Mouse (Mus musculus): ENCODE measurements around the gene Gk5.
"Not testable (repeated sequence)": the region's sequence is repeated elsewhere in the genome, so short reads cannot be mapped to it uniquely, and the experiment has no call there.

The Gk5 gene

DNA sequence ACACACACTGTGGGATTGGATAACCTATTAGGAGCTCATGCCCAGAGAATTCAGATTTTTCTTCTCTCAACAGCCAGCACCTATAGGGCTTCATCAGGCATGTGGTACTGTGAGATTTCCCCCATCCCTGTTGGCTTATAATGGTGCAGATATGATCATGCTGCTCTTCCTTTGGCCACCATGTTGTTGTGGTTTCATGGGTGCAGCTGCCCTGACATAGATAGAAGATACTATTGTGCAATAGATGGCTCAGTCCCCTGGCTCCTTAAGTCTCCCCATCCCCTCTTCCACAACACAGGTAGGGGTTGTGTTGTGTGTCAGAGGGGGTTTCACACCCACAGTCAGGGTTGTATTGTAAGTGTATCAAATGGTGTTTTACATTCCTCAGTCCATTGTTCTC, 25.7 kb downstream of the Gk5 start:
- DNase-seq (ENCODE audit: low read depth, low spot score): no peak

GRCm38 (mm10) chr9:96152801-96153200, 33.6 kb downstream of the Gk5 start:
- no peak for DNase-seq (ENCODE audit: low read depth, low spot score)

GRCm38 (mm10) chr9:96158431-96158830, 39.3 kb downstream of the Gk5 start:
- no peak for DNase-seq (ENCODE audit: low read depth, low spot score)

DNA sequence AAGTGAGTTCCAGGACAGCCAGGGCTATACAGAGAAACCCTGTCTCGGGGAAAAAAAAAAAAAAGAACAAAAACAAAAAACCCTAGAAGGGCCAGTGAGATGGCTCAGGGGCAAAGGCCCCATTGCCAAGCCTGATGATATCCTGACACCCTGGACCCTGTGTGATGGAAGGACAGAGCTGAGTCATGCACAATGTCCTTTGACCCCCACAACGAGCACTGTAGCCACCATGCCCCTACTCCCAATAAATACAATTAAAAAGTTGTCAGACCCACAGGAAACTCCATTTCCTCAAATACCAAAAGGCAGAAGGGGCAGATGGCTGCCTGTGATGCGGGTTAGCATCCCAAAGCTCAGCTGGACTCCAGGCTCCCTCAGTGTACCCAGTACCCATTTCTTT, 39.9 kb downstream of the Gk5 start:
- no peak for DNase-seq (ENCODE audit: low read depth, low spot score)

DNA sequence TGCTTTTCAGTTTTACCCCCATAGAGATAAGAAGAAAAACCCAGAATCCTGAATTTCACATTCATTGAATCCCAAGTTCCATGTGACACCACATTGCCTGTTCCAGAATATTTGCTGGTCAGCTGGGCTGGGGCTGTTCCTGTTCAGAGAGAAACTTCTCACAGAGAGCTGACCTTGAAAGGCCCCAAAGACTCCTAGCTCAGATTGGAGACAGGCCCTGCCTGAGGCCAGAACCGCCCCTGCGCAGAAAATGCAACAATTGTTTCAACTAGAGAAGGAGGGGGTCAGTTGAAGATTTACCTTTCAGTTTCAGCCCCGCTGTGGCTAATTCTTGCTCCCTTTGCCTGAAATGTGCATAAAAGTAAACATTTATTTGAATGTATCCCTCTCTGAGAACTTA, 41.6 kb downstream of the Gk5 start:
- peak; percentile 6 for DNase-seq (ENCODE audit: low read depth, low spot score)

DNA sequence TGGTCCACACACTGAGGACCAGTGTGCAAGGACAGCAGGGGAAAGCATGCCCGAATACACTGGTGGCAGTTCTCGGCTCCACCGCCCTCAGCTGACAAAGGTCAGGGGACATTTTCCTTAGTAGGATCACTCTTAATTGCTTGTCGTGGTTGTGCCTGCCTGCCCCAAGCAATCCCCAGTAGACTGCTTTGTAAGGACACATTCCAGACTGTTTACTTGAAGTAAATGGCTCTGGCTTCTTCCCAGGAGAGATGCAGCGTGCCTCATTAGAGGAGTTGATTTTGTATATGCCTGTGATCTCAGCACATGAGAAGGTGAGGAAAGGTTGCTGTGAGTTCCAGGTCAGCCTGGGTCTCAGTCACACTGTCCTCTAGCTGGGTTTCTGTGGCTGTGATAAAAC, 43.3 kb downstream of the Gk5 start:
- no peak for DNase-seq (ENCODE audit: low read depth, low spot score)

DNA sequence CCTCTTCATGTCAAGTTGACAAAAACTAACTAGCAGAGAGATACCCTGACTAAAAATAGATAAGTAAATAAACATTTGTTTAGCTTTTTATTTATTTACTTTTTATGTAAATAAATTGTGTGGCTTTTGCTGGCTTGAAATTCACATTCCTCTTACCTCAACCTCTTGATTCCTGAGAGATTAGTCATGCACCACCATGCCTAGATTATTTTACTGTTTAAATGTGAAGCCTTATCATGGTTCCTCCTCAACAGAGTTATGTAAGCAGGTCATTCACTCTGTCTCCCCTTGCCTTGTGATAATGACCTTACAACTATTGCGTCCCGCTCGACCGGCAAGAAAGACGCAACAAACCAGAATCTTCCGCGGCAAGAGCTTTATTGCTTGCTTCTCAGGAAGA, 44.3 kb downstream of the Gk5 start:
- no peak for DNase-seq (ENCODE audit: low read depth, low spot score)

- not testable (repeated sequence) for DNase-seq (ENCODE audit: low read depth, low spot score)
Measured at GRCm38 (mm10) chr9:96163983-96164382, 44.8 kb downstream of the Gk5 start.

- peak; percentile 32 for DNase-seq (ENCODE audit: low read depth, low spot score)
Measured at GRCm38 (mm10) chr9:96167168-96167585, 48.0 kb downstream of the Gk5 start.

GRCm38 (mm10) chr9:96170600-96170999, 51.4 kb downstream of the Gk5 start:
- DNase-seq (ENCODE audit: low read depth, low spot score): no peak

DNA sequence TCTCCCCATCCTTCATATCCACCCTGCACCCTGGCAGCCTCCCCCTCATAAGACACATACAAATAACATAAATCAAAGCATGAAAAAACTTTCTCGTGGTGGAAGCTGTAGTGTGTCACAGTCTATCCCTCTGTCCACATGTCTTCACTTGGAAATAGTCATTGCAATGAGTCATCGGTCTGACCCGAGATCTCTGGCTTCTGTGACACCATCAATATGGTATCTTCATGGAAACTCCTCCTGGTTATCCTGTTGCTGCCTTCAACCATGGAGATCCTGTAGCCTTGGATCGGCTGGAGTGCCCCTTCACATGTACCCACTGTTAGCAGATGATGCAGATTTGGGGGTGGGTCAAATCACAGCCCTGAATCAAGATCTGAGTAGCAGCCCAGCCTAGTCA, 65.7 kb downstream of the Gk5 start:
- no peak for DNase-seq (ENCODE audit: low read depth, low spot score)

- no peak for DNase-seq (ENCODE audit: low read depth, low spot score)
Measured at GRCm38 (mm10) chr9:96186701-96187100, 67.5 kb downstream of the Gk5 start.

DNA sequence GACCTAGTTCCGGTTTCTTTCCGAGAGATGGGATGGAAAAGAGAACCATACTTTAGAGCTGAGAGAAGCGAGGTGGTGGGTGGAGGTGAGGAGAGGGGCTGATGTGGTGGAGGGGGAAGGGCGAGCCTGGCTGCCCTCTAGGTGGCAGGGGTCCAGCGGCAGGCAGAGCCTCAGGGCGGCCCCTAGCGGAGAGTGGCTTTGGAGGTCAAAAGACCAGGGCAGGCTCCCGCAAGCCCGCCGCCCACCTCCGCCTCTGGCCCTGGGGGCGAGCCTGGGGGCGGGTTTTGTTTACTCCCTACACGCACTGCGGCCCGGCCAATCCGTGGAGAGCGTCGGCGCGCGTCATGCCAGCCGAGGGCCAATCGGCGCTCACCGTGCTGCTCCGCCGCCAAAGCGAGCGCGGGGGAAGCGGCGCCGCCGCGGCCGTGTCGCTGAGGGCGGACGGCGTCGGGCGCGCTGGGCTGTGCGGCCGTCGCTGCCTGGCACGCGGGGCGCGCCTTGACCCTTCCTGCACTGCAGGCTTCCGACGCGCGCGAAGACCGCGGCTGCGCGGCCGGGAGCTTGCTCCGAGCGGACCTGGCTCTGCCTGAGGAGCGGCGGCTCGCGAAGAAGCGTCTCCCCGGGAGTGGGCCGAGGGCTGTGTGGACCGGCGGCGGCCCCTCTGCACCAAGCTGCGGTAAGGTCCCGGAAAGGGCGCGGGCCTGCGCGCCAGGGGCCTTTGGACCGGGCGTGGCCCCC, 76.9 kb downstream of the Gk5 start, which contains the start of gene Tfdp2:
Gene Tfdp2 (plus strand): TSS at position 391 of the 738 bp plus-strand sequence.
- DNase-seq (ENCODE audit: low read depth, low spot score): peak; percentile 90

GRCm38 (mm10) chr9:96196636-96197181, 77.5 kb downstream of the Gk5 start:
- no peak for DNase-seq (ENCODE audit: low read depth, low spot score)

DNA sequence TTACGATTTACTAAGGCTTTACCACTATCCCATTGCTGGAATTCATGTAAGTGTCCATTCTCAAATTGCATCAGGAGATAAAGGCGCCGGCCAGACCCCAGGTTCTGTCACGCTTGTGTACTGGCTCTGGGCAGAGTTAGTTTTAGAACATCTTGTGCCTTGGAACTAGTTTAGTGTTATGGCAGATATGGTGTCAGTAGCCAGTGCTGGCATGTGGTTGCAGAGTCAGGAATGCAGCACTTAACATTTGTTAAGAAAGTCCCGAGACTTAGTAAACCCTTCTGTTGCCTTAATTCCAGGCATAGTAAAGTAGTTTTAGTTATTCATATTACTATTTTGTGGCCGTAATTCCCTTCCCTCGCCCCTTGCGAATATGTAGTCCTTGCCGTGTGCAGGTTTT, 78.6 kb downstream of the Gk5 start:
- DNase-seq (ENCODE audit: low read depth, low spot score): peak; percentile 59

DNA sequence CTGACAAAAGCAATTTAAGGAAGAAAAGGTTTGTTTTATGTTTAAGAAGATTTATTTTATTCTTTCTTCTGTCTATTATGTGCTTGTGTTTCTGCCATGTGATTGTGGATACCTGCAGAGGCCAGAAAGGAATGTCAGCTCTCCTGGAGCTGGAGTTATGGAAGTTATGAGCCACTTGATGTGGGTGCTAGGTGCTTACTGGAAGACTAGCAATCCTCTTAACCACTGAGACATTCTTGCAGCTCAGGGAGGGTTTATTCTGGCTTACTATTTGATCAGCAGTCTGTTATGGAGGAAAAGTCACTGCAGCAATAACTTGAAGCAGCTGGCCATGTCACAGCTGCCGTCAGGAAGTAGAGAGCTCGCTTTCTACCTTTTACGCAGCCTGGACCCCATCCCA, 84.5 kb downstream of the Gk5 start:
- DNase-seq (ENCODE audit: low read depth, low spot score): no peak

DNA sequence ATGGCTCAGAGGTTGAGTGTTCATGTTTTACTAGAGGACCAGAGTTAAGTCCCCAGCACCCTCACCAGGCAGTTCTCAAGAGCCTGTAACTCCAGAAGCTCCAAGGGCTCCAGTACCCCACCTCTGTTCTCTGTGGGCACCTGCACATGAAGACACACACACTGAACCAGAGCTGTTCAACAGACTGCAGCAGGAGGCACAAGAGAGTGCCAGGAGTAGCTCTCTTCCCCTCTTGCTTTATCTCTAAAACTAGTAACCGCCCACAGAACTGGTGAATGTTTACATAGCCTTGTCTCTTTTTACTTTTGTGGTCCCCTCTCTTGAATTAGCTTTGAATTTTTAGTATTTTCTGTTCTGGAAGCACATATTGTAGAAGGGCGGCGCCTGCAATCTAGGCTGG, 88.3 kb downstream of the Gk5 start:
- DNase-seq (ENCODE audit: low read depth, low spot score): no peak

- no peak for DNase-seq (ENCODE audit: low read depth, low spot score)
Measured at GRCm38 (mm10) chr9:96213036-96213645, 94.0 kb downstream of the Gk5 start.

DNA sequence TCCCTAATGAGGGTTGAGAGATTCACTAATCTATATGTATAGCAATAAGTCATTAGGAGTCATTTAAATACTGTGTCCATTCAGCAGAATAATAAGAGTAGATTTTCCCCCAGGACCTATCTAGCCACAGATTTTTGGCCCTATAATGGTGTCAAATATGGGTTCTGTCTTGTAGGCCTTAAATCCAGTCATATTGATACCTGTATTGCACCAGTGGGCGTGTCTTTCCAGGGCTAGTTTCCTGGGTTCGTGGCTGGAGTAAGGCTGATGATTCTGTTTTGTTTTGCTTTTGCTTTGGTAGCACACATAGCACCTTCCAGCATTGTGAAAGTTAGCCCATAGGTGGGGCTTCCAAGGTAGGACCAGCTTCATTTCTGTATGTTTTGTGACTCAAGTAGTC, 95.0 kb downstream of the Gk5 start:
- DNase-seq (ENCODE audit: low read depth, low spot score): no peak

- no peak for DNase-seq (ENCODE audit: low read depth, low spot score)
Measured at GRCm38 (mm10) chr9:96217299-96217698, 98.1 kb downstream of the Gk5 start.

GRCm38 (mm10) chr9:96217799-96218198, 98.6 kb downstream of the Gk5 start:
- DNase-seq (ENCODE audit: low read depth, low spot score): no peak

GRCm38 (mm10) chr9:96219114-96219669, 100.0 kb downstream of the Gk5 start:
- DNase-seq (ENCODE audit: low read depth, low spot score): no peak

DNA sequence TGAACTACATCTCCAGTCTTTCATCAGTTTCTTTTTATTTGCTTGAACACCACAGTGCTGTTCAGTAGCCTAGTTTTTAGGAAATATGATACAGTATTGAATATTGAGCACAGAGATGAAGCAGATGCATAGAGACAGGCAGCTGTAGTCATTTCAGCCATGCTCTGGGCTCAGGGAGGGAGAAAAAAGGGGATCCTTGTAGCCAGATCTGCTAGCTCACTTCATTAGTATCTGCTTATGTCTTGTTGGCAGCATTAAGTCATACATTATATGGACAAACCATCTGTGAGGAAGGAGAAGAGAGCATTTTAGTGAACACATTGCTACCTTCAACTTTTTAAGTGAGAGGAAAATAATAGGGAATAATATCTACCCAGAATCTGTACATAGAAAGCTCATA, 101.3 kb downstream of the Gk5 start:
- no peak for DNase-seq (ENCODE audit: low read depth, low spot score)
